Mouse (Mus musculus) liver, postnatal 0 days (tissue): Measurements from ENCODE around the gene Mnt. TPM values are rescaled to one million over a fixed set of nuclear protein-coding genes. Genes with fewer than 3 reads are reported as not detected.

Experiments
- ATAC-seq: fragments of 200-750 bp; cut with Nextera tagmentation; 2 replicates; pipeline ENCODE4 v1.8.0; 2017; ENCODE audit warnings: mild to moderate bottlenecking, moderate library complexity
- DNase-seq: peaks from one replicate; pipeline ENCODE4 v3.0.0-alpha.2; 2016
- H3K27ac ChIP-seq: fragments of 300-500 bp; sonication (generic); 2 replicates; pipeline ENCODE4 v1.5.1; 2014; ENCODE audit warnings: antibody characterized with exemption, moderate library complexity, mild to moderate bottlenecking, low read depth
- H3K27me3 ChIP-seq: fragments of 300-500 bp; sonication (generic); 2 replicates; pipeline ENCODE4 v1.6.1; 2014; ENCODE audit warnings: low read length, control low read depth, mixed read lengths; ENCODE audit not compliant: insufficient read depth
- H3K36me3 ChIP-seq: fragments of 300-500 bp; sonication (generic); replicated peaks from 2 replicates; pipeline ENCODE4 v1.6.1; 2014; ENCODE audit warnings: mild to moderate bottlenecking, control low read depth, low read length, moderate library complexity, mixed read lengths; ENCODE audit not compliant: insufficient read depth
- H3K4me1 ChIP-seq: fragments of 300-500 bp; sonication (generic); 2 replicates; pipeline ENCODE4 v1.6.1; 2014; ENCODE audit warnings: antibody characterized with exemption, mild to moderate bottlenecking, control low read depth; ENCODE audit not compliant: insufficient read depth
- H3K4me2 ChIP-seq: fragments of 300-500 bp; sonication (generic); 2 replicates; pipeline ENCODE4 v1.6.1; 2014; ENCODE audit warnings: low read depth, mild to moderate bottlenecking, low read length, moderate library complexity, mixed read lengths
- H3K4me3 ChIP-seq: fragments of 300-500 bp; sonication (generic); 2 replicates; pipeline ENCODE4 v1.5.1; 2014; ENCODE audit warnings: low read depth, low read length
- H3K9ac ChIP-seq: fragments of 300-500 bp; sonication (generic); replicated peaks from 2 replicates; pipeline ENCODE4 v1.6.1; 2014; ENCODE audit warnings: mild to moderate bottlenecking, moderate library complexity
- H3K9me3 ChIP-seq: fragments of 300-500 bp; sonication (generic); 2 replicates; pipeline ENCODE4 v1.6.1; 2016; ENCODE audit warnings: mild to moderate bottlenecking, control low read depth, low read length, mixed read lengths
- CTCF ChIP-seq: sonication (generic); IDR thresholded peaks from 2 replicates; pipeline ENCODE4 v1.5.1; 2016; ENCODE audit warnings: antibody characterized with exemption, low read depth
- EP300 ChIP-seq: IDR thresholded peaks from 2 replicates; pipeline ENCODE4 v1.6.1; 2016; ENCODE audit warnings: antibody characterized with exemption, low read depth, mild to moderate bottlenecking
- WGBS: fragments of 180-500 bp; shearing (Covaris S2); extraction: QIAGEN DNeasy Blood & Tissue Kit; methylation state at CpG from one replicate; pipeline ENCODE4 v1.1.7; 2014; ENCODE audit not compliant: insufficient replicate concordance; 5-methylcytosine and 5-hydroxymethylcytosine counted together
- polyA plus RNA-seq: library from polyadenylated mRNA; unstranded; fragments of >200 nt; fragmentation: Nextera tagmentation; extraction: Ambion mirVana; gene quantifications from 2 replicates; pipeline ENCODE4 v1.2.1, GENCODE M21; 2015

Gene Mnt
- polyA plus RNA-seq, 1 experiment from 2014 or later, result 1.4 TPM

- Histone ChIP-seq H3K9me3 (peaks cover 3% of the 10 kb centered on the region; the same call in 1 of the 2 replicates), H3K9ac (no peak overlapping the region), H3K27me3 (no peaks in the 10 kb centered on the region), H3K4me3 (no peak overlapping the region), H3K4me2 (no peak overlapping the region), H3K36me3 (peaks cover 15% of the 10 kb centered on the region), H3K4me1 (peaks cover 10% of the 10 kb centered on the region), H3K27ac (no peak overlapping the region)
- DNase-seq (peak; percentile 13), ATAC-seq (no peak)
- TF ChIP-seq EP300, result no peak
- no peak for TF ChIP-seq CTCF
- WGBS, result 90% methylated on average over 20 of the region's 22 CpGs
Observed at GRCm38 (mm10) chr11:74842656-74843434, 12.1 kb downstream of the Mnt start.

- H3K27ac ChIP-seq, result no peak overlapping the region
- H3K36me3 ChIP-seq, result peaks cover 15% of the 10 kb centered on the region
- peaks cover 3% of the 10 kb centered on the region; the same call in 1 of the 2 replicates for H3K9me3 ChIP-seq
- no peak overlapping the region for H3K4me3 ChIP-seq
- TF ChIP-seq CTCF, result no peak
- TF ChIP-seq EP300, result no peak
- H3K4me2 ChIP-seq, result no peak overlapping the region
- H3K9ac ChIP-seq, result no peak overlapping the region
- no peaks in the 10 kb centered on the region for H3K27me3 ChIP-seq
- WGBS, result 81% methylated on average over 2 of the region's 2 CpGs
- ATAC-seq (no peak), DNase-seq (no peak)
- H3K4me1 ChIP-seq, result peaks cover 12% of the 10 kb centered on the region
Observed at GRCm38 (mm10) chr11:74843435-74843714, 12.7 kb downstream of the Mnt start.

GRCm38 (mm10) chr11:74843761-74844160, 13.0 kb downstream of the Mnt start:
- no peaks in the 10 kb centered on the region for H3K27me3 ChIP-seq
- H3K4me3 ChIP-seq, result no peak overlapping the region
- ATAC-seq (no peak), DNase-seq (peak; percentile 11)
- 80% methylated on average over 5 of the region's 5 CpGs for WGBS
- peaks cover 14% of the 10 kb centered on the region for H3K4me1 ChIP-seq
- peaks cover 15% of the 10 kb centered on the region for H3K36me3 ChIP-seq
- no peak for TF ChIP-seq CTCF
- no peak for TF ChIP-seq EP300
- H3K9me3 ChIP-seq, result peaks cover 3% of the 10 kb centered on the region; the same call in 1 of the 2 replicates
- H3K9ac ChIP-seq, result no peak overlapping the region
- no peak overlapping the region for H3K4me2 ChIP-seq
- no peak overlapping the region for H3K27ac ChIP-seq

GRCm38 (mm10) chr11:74845784-74846183, 15.1 kb downstream of the Mnt start:
- TF ChIP-seq CTCF (peak; percentile 67), EP300 (no peak)
- WGBS, result 68% methylated on average over 3 of the region's 3 CpGs
- Histone ChIP-seq H3K9me3 (peaks cover 3% of the 10 kb centered on the region; the same call in 1 of the 2 replicates), H3K36me3 (peaks cover 15% of the 10 kb centered on the region), H3K27me3 (no peaks in the 10 kb centered on the region), H3K4me1 (peaks cover 8% of the 10 kb centered on the region), H3K9ac (no peak overlapping the region), H3K27ac (no peak overlapping the region), H3K4me2 (no peak overlapping the region), H3K4me3 (no peak overlapping the region)
- no peak for ATAC-seq
- DNase-seq, result no peak

GRCm38 (mm10) chr11:74847919-74848521, 17.3 kb downstream of the Mnt start:
- WGBS, result 2% methylated on average over 13 of the region's 13 CpGs
- peak overlapping the region; percentile 56 for H3K27ac ChIP-seq
- DNase-seq (peak; percentile 87), ATAC-seq (peak; percentile 96)
- H3K4me1 ChIP-seq, result peaks cover 8% of the 10 kb centered on the region
- H3K9me3 ChIP-seq, result peaks cover 3% of the 10 kb centered on the region; the same call in 1 of the 2 replicates
- peak; percentile 92 for TF ChIP-seq CTCF
- no peak for TF ChIP-seq EP300
- peak overlapping the region; percentile 56 for H3K4me2 ChIP-seq
- H3K4me3 ChIP-seq, result no peak overlapping the region
- 0 out of 2 replicates have a peak overlapping the region, but pooled peaks have one; percentile 12 for H3K9ac ChIP-seq
- H3K27me3 ChIP-seq, result no peaks in the 10 kb centered on the region
- H3K36me3 ChIP-seq, result peaks cover 8% of the 10 kb centered on the region

GRCm38 (mm10) chr11:74850998-74851661, 20.4 kb downstream of the Mnt start:
- DNase-seq, result no peak
- no peak for ATAC-seq
- no peak overlapping the region for H3K4me3 ChIP-seq
- no peak overlapping the region for H3K27ac ChIP-seq
- H3K9me3 ChIP-seq, result no peaks in the 10 kb centered on the region
- no peak overlapping the region for H3K4me2 ChIP-seq
- H3K9ac ChIP-seq, result no peak overlapping the region
- no peaks in the 10 kb centered on the region for H3K27me3 ChIP-seq
- TF ChIP-seq EP300 (no peak), CTCF (no peak)
- peaks cover 8% of the 10 kb centered on the region for H3K4me1 ChIP-seq
- 86% methylated on average over 14 of the region's 14 CpGs for WGBS
- 0 out of 2 replicates have a peak, but pooled peaks cover 2% of the 10 kb centered on the region for H3K36me3 ChIP-seq
